Mouse (Mus musculus): ENCODE data around the gene 1700017D01Rik.

DNA sequence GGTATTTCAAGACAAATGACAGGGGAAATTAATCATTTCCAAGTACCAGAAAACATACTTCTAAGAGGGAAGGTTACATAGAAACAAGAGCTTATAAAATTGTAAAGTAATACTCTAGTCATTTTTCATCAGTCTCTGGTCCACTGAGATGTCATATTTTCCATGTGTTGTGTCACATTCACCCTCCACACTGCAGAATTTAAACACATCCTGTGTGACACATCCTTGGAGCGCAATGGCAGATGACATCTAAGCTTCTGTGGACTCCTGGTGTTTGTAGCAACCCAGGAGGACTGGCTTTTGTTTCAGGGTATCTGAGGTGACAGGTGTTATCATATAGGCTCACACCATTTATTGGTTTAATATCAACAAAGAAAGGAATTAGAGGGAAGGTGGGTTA lies 974 bp downstream of the 1700017D01Rik start:
- TF ChIP-seq HCFC1 (IDR thresholded peaks at IDR 0.05; ENCODE audit: borderline replicate concordance, insufficient read depth, low read length) (no peak), ZNF384 (IDR thresholded peaks at IDR 0.05; ENCODE audit: low read depth, low read length) (no peak), MAFK (IDR thresholded peaks at IDR 0.05; ENCODE audit: insufficient read depth, low read depth, low read length) (no peak), ZC3H11A (IDR thresholded peaks at IDR 0.05; ENCODE audit: borderline replicate concordance, low read depth, low read length) (no peak)

Data from ES-E14 (cell line).